Mouse (Mus musculus) thymus, postnatal 14 days (tissue): Measurements from ENCODE around the gene Nav3.

Experiments used
- DNase-seq: peaks from one replicate; pipeline ENCODE4 v3.0.0; 2021

The Nav3 gene

DNA sequence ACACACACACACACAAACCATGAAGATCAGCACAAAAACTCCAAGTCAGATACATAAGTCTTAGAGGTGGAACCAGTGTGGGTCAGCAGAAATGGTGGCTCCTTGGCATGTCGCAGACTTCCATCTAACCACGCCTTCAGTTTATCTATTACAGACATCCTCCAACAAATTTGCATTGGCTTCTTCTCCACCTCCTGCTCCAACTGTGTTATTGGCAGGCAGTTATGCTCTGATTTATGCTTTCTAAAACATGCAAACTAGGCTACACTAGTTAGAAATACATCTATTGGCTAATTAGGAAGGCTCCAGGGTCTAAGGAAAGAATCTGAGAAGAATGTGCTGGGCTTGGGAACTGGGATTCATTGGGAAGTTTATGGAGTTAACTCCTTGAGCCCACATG lies 75.2 kb downstream of the Nav3 start:
- DNase-seq: no peak

DNA sequence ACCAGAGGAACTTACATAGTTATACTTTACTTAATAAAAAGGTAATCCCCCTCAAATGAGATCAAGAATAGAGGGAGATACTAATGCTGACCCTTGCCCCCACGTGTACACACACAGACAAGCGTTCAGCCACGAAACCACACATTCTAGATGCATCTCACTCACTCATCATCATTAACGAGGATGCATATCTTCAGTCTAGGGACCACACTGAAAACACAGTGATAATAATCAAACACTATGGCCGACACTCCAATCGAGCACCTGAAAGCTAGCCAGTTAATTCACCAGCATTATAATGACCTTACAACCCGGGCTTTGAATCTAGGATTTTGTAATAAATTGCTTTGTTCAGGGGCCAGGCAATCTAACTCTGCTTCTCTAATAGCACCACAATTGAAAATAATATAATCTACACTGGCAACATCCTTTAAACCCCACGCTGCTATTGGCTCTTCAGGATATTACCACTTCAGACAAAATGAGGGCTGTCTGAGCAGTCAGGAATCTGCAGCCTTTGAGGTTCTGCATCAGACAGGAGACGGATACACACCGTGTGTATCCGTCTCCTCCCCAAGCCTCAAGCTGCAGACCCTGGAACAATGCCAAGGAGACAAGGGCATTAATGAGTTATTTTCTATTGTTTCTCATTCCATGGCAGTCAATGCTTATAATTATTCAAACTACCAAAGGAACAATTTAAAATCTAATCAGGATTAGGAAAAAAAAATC lies 83.1 kb downstream of the Nav3 start:
- no peak for DNase-seq

GRCm38 (mm10) chr10:110352148-110352547 lies 103.9 kb downstream of the Nav3 start:
- DNase-seq: no peak

GRCm38 (mm10) chr10:110330030-110330429 lies 126.0 kb downstream of the Nav3 start:
- DNase-seq: no peak

DNA sequence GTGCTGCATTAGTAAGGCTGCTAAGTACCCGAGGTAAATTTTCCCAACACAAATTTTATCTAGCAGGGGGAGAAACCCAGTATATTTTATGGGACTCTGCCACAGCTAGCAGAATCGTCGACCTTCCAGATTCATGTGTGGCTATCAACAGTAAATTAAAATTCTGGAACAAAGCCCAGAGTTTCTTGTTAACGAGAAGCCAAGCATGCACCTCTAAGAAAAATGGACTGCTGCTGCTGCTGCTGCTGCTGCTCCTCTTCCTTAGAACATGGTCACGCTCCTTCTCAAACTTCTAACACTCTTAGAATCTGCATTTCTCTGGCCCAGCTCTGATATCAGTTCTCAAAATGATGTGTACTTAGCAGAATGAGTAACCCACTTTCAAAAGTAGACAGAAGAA lies 126.4 kb downstream of the Nav3 start:
- DNase-seq: no peak

DNA sequence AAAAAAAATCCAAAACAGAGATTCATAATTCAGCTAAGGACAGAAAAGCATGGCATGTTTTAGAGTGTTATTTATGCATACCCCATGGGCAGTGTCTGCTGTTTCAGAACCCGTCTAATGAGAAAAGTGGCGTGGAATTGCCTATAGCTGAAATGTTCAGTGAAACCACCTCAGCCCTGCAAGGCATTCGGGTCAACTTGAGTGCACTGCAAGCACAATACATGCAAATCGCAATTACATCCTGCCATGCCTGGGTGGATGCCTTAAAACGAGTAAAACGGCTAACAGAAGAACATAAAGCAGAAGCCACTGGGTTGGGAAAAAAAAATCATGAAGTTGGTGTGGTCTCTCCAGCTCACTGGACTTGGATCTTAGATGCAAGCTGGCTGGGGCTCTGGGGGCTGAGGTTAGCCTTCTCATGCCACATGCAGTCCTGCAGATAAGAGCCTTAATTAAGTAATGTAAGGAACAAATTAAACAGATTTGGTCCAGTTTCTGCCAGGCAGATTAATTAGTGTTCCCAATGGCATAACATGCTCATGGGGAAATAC lies 133.8 kb downstream of the Nav3 start:
- no peak for DNase-seq

DNA sequence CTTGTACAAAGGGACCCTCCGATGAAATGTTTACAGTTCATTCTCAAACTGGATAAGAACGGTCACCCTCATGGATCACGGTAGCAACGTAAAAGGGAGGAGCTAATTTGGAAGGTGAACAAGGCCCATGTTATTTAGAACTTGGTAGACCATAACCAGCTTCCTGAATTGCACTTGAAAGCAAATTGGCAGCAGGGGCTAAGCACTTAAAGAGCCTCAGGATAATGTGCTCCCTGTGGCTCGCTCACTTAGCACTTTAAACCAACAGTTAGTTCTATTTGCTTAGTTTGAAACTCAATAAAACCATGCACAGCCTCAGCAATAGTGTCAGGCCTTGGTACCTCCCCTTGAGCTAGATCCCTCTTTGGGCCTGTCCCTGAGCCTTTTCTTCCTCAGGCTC lies 138.7 kb downstream of the Nav3 start:
- DNase-seq: no peak

- no peak for DNase-seq
Measured at GRCm38 (mm10) chr10:110314525-110314924, 141.5 kb downstream of the Nav3 start.

DNA sequence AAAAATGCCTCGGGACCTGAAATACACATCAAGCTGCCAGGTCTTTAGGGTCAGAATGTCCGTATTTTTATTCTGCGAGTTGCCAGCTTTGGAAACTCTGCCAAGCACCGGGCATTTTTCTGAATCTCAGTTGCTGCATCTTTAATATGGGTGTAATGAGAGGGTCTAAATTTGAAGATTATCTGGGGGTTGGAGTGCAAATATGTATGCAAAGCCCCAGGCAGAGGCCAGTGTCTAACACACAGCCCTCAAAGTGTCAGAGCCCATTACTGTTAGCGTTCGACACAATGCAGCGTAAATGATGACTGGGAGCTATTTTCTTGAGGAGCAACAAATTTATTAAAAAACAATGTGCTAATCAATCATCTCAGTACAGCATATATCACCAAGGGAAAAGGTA lies 142.0 kb downstream of the Nav3 start:
- no peak for DNase-seq

DNA sequence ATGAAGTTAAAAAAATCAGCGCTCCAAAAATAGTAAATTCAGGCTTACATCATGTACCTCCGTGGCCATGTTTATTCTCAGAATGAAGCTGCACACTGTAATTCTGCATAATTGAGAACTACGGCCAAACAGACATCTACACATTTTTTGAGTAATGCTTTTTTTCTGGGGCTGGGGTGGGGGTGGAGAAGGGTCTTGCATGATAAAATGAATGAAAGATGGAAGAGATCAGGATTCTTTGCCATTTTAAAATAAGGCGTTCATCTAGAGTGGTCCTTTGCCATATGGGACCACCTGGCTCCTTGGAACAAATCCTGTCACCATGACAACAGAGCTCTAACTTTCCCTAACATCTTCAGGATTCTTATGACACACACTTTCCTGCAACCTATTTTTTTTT lies 146.5 kb downstream of the Nav3 start:
- no peak for DNase-seq

DNA sequence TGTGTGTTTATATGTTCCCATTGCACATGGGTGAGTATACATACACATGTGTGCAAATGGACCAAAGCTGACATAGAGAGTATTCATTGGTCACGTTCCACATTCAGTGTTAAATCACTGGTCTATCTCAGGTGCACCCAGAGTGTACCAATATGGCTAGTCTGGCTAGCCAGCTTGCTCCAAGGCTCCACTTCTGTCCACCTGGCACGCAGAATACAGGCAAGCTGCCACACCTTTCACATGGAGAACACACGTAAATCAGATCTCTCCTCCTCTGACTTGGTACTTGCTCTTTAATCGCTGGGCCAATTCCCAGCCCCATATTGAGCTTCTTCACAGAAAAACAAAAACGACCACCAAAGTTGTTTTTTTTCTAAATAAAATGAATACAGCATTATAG lies 150.4 kb downstream of the Nav3 start:
- no peak for DNase-seq

- DNase-seq: no peak
Measured at GRCm38 (mm10) chr10:110290016-110290623, 165.9 kb downstream of the Nav3 start.

DNA sequence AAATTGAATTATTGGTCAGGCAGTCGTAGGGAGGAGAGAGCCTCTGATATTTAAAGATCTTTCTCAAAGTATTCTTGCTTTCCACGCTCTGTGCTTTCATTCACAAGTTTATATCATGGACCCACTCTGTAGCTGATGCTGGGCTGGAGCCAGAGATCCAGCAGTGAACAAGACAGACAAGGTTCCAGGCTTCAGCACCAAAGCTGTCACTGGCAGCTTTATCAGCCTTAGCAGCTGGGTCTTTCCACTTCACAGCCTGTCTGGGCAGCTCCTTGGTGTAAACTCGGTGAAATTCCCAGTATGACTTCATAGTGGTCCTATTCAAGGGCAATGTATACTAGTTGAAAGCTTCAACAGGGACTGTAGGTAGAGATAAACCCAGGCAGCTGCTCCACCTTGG lies 172.1 kb downstream of the Nav3 start:
- DNase-seq: no peak

DNA sequence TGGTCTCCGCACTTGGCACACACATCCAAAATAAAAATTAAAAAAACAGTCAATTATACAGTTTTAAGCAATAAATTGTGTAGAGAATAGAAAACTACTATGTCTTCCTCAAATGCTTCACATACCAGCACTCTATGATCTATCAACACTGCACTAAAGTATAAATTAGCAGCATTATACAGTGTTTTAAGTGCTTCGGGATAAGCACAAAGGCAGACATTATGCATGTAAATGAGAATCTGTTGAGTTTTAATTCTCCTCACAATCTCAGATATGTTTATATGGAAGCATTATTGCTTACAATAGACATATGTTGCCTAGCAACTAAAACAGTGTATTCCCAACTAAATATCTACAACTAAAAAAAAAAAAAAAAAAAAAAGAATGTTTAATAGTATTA lies 183.2 kb downstream of the Nav3 start:
- DNase-seq: no peak

DNA sequence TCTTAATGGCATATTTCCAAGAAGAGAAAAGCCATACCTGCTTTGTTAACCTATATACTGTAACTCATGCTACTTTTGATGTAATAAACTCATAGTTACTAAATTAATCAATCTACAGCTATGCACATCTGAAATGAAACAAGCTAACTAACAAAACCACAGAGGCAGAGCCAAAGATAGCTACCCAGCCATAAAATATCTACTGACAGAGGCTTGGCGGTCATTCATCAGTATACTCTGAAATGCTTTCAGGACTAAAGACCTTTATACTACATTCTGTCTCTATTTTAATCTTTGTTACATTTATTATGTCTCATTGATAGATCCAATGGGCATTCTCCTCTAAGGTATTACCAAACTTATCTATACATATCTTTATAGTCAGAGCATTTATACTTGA lies 185.4 kb downstream of the Nav3 start:
- no peak for DNase-seq

DNA sequence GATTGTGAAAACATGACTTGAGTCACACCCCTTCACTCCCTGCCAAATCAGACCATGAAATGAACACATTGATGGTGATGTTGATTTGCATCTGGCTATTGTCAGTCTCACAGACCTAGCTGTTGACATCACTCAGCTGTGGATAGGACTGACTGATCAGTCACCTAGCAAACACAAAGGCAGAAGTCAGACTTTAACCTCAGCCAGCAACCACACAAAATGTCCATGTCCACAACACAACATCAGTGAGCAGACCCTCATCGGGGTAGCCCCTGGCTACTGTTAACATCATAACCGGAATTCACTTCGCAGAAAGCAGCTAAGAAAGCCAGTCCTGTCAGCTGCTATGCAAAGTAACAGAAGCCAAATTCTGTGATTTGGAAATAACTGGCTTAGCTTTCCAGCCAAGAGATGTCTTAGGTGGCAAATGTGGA lies 213.9 kb downstream of the Nav3 start:
- no peak for DNase-seq

- no peak for DNase-seq
Measured at GRCm38 (mm10) chr10:110240667-110241066, 215.3 kb downstream of the Nav3 start.

GRCm38 (mm10) chr10:110233307-110233930 lies 222.6 kb downstream of the Nav3 start:
- no peak for DNase-seq

GRCm38 (mm10) chr10:110206411-110206810 lies 249.6 kb downstream of the Nav3 start:
- no peak for DNase-seq

GRCm38 (mm10) chr10:110204121-110204697 lies 251.8 kb downstream of the Nav3 start:
- no peak for DNase-seq

- no peak for DNase-seq
Measured at GRCm38 (mm10) chr10:110192881-110193280, 263.1 kb downstream of the Nav3 start.

DNA sequence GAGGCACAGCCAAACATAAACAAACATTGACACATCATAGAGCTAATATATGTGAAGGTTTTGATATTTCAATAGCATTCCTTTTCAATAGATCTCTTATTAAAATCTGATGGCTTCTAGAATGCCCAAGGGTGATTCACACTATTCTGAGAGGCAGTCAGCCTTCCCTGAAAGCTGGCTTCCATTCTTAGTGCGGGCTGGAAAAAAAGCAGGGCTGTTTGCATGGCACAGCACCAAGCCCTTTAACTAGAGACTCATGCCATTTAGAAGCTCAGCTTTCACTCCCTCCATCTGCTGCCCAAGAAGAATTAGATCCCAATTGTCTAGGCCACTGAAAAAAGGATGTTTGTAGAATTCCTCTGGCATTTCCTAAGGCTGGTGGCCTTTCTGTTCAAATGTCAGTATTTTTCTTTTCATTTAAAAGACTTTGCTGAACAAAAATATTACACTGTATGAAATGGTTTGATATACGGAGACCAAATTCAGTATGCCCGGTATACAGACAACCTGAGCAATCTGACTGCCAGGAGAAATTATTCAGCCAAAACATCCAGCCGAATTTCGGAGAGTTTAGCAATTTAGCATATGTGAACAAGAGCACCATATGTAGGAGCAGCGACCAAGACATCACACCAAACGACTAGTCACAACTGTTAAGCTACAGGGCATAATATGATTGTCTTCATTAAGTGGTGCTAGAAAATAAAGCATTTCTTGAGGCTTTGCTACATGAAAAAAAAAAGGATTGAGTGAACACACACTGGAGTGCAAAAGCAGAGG lies 263.8 kb downstream of the Nav3 start:
- DNase-seq: no peak

DNA sequence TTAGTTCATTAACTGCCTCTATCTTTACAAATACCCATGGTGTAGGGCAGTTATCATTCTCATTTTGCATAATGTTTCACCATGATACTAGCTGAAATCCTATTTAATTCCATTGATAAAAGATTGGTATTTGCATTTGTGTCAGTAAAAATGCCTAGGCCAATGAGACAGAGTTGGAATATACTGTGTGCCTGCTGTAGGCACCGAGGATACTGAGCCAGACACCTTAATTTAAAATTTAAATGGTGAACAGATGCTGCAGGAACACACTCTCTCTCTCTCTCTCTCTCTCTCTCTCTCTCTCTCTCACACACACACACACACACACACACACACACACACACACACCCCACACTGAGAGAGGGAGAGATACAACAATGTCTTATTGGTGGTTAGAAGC lies 269.8 kb downstream of the Nav3 start:
- DNase-seq: no peak
